In genomic region chr11:11820251-11820650, GRCm38 (mm10) we compare ENCODE assay signal across 9 mouse cellular contexts. TPM values are rescaled to one million over a fixed set of nuclear protein-coding genes. Genes with fewer than 3 reads are reported as not detected.
DNase-seq lines count a peak whose midpoint lies in the region; ATAC-seq and TF ChIP-seq lines count a peak whose summit lies in the region.
"Had no signal": no experiment of that assay in that cellular context is flagged by ENCODE, and none has a peak within 500 bp of the region (broad histone marks: within the 10 kb centered on the region; RNA-seq: fewer than 3 reads in every experiment).

No protein-coding gene starts in this region.

- H3K27me3 ChIP-seq in G1E (ENCODE audit: insufficient read depth, low read length): peaks cover 23% of the 10 kb centered on the region
- H3K27me3 ChIP-seq in forebrain, embryonic 15.5 days: no peaks in the 10 kb centered on the region
- H3K27me3 ChIP-seq in liver, embryonic 15.5 days: peaks cover 9% of the 10 kb centered on the region
- H3K27me3 ChIP-seq in neural tube, embryonic 13.5 days: no peaks in the 10 kb centered on the region; the same call in 1 of the 2 replicates
- no peaks in the 10 kb centered on the region for H3K27me3 ChIP-seq in thymus, adult 2 months (ENCODE audit: control insufficient read depth, insufficient read depth, low read length)

- peak; percentile 23; the same call in 1 of the 2 replicates for ATAC-seq in G1E (ENCODE audit: extremely low read depth, insufficient number of reproducible peaks, low FRiP score, poor library complexity, severe bottlenecking)
- peak; percentile 65 for ATAC-seq in forebrain, embryonic 15.5 days (replicated peaks)
- peak; percentile 19 for ATAC-seq in liver, embryonic 15.5 days (ENCODE audit: insufficient read depth)
- ATAC-seq in neural tube, embryonic 13.5 days (ENCODE audit: low read depth): peak; percentile 55

- intact Hi-C loops in heart, postnatal 25 days (cut with DNase I): loop anchor here (1.0 to 5.0 kb wide), 3 partner anchors 153 to 471 kb away; partner anchors contain the start of gene Grb10

- peaks cover 71% of the 10 kb centered on the region for H3K4me1 ChIP-seq in G1E (ENCODE audit: insufficient read depth, low read depth, low read length)
- H3K4me1 ChIP-seq in forebrain, embryonic 15.5 days: peaks cover 31% of the 10 kb centered on the region
- H3K4me1 ChIP-seq in liver, embryonic 15.5 days (replicated peaks): peaks cover 72% of the 10 kb centered on the region
- peaks cover 47% of the 10 kb centered on the region for H3K4me1 ChIP-seq in neural tube, embryonic 13.5 days (replicated peaks)
- H3K4me1 ChIP-seq in thymus, adult 2 months (replicated peaks; ENCODE audit: control insufficient read depth, insufficient read depth, low read length): peaks cover 3% of the 10 kb centered on the region; the same call in 1 of the 2 replicates

- WGBS in forebrain, embryonic 15.5 days: 2% methylated on average over 2 of the region's 2 CpGs
- WGBS in large intestine, adult 2 months: 4% methylated on average over 2 of the region's 2 CpGs
- WGBS in liver, embryonic 15.5 days (ENCODE audit: insufficient replicate concordance): 6% methylated on average over 2 of the region's 2 CpGs
- WGBS in neural tube, embryonic 13.5 days: 8% methylated on average over 2 of the region's 2 CpGs
- WGBS in thymus, adult 2 months: 8% methylated on average over 2 of the region's 2 CpGs

- peaks cover under 1% of the 10 kb centered on the region; the same call in 1 of the 2 replicates for H3K9me3 ChIP-seq in G1E (replicated peaks)
- H3K9me3 ChIP-seq in forebrain, embryonic 15.5 days: no peaks in the 10 kb centered on the region
- no peaks in the 10 kb centered on the region for H3K9me3 ChIP-seq in liver, embryonic 15.5 days (replicated peaks)
- no peaks in the 10 kb centered on the region for H3K9me3 ChIP-seq in neural tube, embryonic 13.5 days
- H3K9me3 ChIP-seq: megakaryocyte, embryonic 14.5 days had no signal

- peak; percentile 63 for TF ChIP-seq CTCF in G1E (IDR thresholded peaks at IDR 0.05; ENCODE audit: low read depth, low read length)
- no peak for TF ChIP-seq CTCF in thymus, adult 2 months (IDR thresholded peaks at IDR 0.05; ENCODE audit: borderline replicate concordance, control insufficient read depth, extremely low read depth, insufficient read depth, low read length, poor library complexity)

- no peak overlapping the region for H3K4me2 ChIP-seq in forebrain, embryonic 15.5 days (replicated peaks)
- H3K4me2 ChIP-seq in liver, embryonic 15.5 days: no peak overlapping the region
- no peak overlapping the region for H3K4me2 ChIP-seq in neural tube, embryonic 13.5 days

- H3K4me3 ChIP-seq in G1E (ENCODE audit: low read depth, low read length): no peak overlapping the region
- no peak overlapping the region for H3K4me3 ChIP-seq in forebrain, embryonic 15.5 days
- no peak overlapping the region for H3K4me3 ChIP-seq in liver, embryonic 15.5 days (replicated peaks)
- no peak overlapping the region for H3K4me3 ChIP-seq in neural tube, embryonic 13.5 days
- H3K4me3 ChIP-seq in thymus, adult 2 months (ENCODE audit: control insufficient read depth, insufficient read depth, low read length): no peak overlapping the region

- H3K27ac ChIP-seq in forebrain, embryonic 15.5 days (replicated peaks): 0 out of 2 replicates have a peak overlapping the region, but pooled peaks have one; percentile 11
- H3K27ac ChIP-seq in liver, embryonic 15.5 days (replicated peaks): peak overlapping the region; percentile 79; the same call in 1 of the 2 replicates
- peak overlapping the region; percentile 67 for H3K27ac ChIP-seq in neural tube, embryonic 13.5 days (replicated peaks)
- H3K27ac ChIP-seq in thymus, adult 2 months (ENCODE audit: control insufficient read depth, insufficient read depth, low read length): no peak overlapping the region

- no peak overlapping the region for H3K9ac ChIP-seq in forebrain, embryonic 15.5 days (replicated peaks)
- H3K9ac ChIP-seq in liver, embryonic 15.5 days: no peak overlapping the region
- H3K9ac ChIP-seq in neural tube, embryonic 13.5 days: no peak overlapping the region

- peak; percentile 52 for DNase-seq in G1E (ENCODE audit: low spot score)
- peak; percentile 41 for DNase-seq in cerebellum, adult 11-12 months
- DNase-seq in heart, postnatal 25 days (ENCODE audit: low spot score): peak; percentile 49
- peak; percentile 86 for DNase-seq in large intestine, adult 2 months (ENCODE audit: low read depth, low spot score)
- DNase-seq in thymus, adult 2 months: peak; percentile 74

- no peak for TF ChIP-seq POLR2A in thymus, adult 2 months (IDR thresholded peaks at IDR 0.05; ENCODE audit: control insufficient read depth, extremely low read depth, insufficient read depth, low read length, poor library complexity)

- no peaks in the 10 kb centered on the region for H3K36me3 ChIP-seq in G1E (replicated peaks)
- H3K36me3 ChIP-seq in forebrain, embryonic 15.5 days: no peaks in the 10 kb centered on the region
- no peaks in the 10 kb centered on the region for H3K36me3 ChIP-seq in liver, embryonic 15.5 days (replicated peaks)
- no peaks in the 10 kb centered on the region for H3K36me3 ChIP-seq in neural tube, embryonic 13.5 days
- no peaks in the 10 kb centered on the region for H3K36me3 ChIP-seq in thymus, adult 2 months (ENCODE audit: control insufficient read depth, insufficient read depth, low read length)

RNA-seq across cellular contexts. Expression of gene Fignl1, which starts 11.5 kb away (rescaled TPM):
- total RNA-seq in G1E (2014; fragmentation: Nextera tagmentation) (97.4 and 139 TPM in 2 replicates), G1E (2017) (103 and 120 TPM in 2 replicates)
- 1.8 and 3.6 TPM in 2 replicates for polyA plus RNA-seq in G1E (2012)
- polyA plus RNA-seq in forebrain, embryonic 15.5 days (2015; fragmentation: Nextera tagmentation; extraction: Ambion mirVana): 26.1 and 29.9 TPM in 2 replicates
- total RNA-seq in heart, postnatal 25 days (2021): under 1 TPM; 0.59 to 0.60 TPM
- polyA plus RNA-seq in large intestine, adult 2 months (2012; rRNA removed): 3.0 and 5.7 TPM in 2 replicates
- 85.0 and 93.2 TPM in 2 replicates for polyA plus RNA-seq in liver, embryonic 15.5 days (2015; fragmentation: Nextera tagmentation; extraction: Ambion mirVana)
- 13.5 and 15.5 TPM in 2 replicates for polyA plus RNA-seq in neural tube, embryonic 13.5 days (2015; fragmentation: Nextera tagmentation; extraction: Ambion mirVana)
- 18.9 and 29.3 TPM in 2 replicates for polyA plus RNA-seq in thymus, adult 2 months (2012; rRNA removed)
